Mouse (Mus musculus): ENCODE results near the gene Bbs4.
"Not testable (repeated sequence)": the region's sequence is repeated elsewhere in the genome, so short reads cannot be mapped to it uniquely, and the experiment has no call there.

Gene Bbs4

GRCm38 (mm10) chr9:59353253-59353639 is at the start of gene Bbs4:
Gene Bbs4 (minus strand): TSS chr9:59353508.
- peak; percentile 95 for DNase-seq (ENCODE audit: extremely low read depth, insufficient read length, low spot score)

GRCm38 (mm10) chr9:59389086-59389485 is 35.8 kb upstream of the Bbs4 start:
- no peak for DNase-seq (ENCODE audit: extremely low read depth, insufficient read length, low spot score)

GRCm38 (mm10) chr9:59388311-59388710 is 35.0 kb upstream of the Bbs4 start:
- no peak for DNase-seq (ENCODE audit: extremely low read depth, insufficient read length, low spot score)

- no peak for DNase-seq (ENCODE audit: extremely low read depth, insufficient read length, low spot score)
Measured at GRCm38 (mm10) chr9:59387461-59387860, 34.2 kb upstream of the Bbs4 start.

- no peak for DNase-seq (ENCODE audit: extremely low read depth, insufficient read length, low spot score)
Measured at GRCm38 (mm10) chr9:59375626-59376025, 22.3 kb upstream of the Bbs4 start.

- no peak for DNase-seq (ENCODE audit: extremely low read depth, insufficient read length, low spot score)
Measured at GRCm38 (mm10) chr9:59369646-59370045, 16.3 kb upstream of the Bbs4 start.

- peak; percentile 20 for DNase-seq (ENCODE audit: extremely low read depth, insufficient read length, low spot score)
Measured at GRCm38 (mm10) chr9:59369220-59369619, 15.9 kb upstream of the Bbs4 start.

- DNase-seq (ENCODE audit: extremely low read depth, insufficient read length, low spot score): not testable (repeated sequence)
Measured at GRCm38 (mm10) chr9:59360487-59360886, 7.2 kb upstream of the Bbs4 start.

- DNase-seq (ENCODE audit: extremely low read depth, insufficient read length, low spot score): not testable (repeated sequence)
Measured at GRCm38 (mm10) chr9:59358041-59358440, 4.7 kb upstream of the Bbs4 start.

- no peak for DNase-seq (ENCODE audit: extremely low read depth, insufficient read length, low spot score)
Measured at GRCm38 (mm10) chr9:59352586-59353252, 589 bp downstream of the Bbs4 start.

GRCm38 (mm10) chr9:59346176-59346575 is 7.1 kb downstream of the Bbs4 start:
- no peak for DNase-seq (ENCODE audit: extremely low read depth, insufficient read length, low spot score)

GRCm38 (mm10) chr9:59340002-59340401 is 13.3 kb downstream of the Bbs4 start:
- peak; percentile 36 for DNase-seq (ENCODE audit: extremely low read depth, insufficient read length, low spot score)

- DNase-seq (ENCODE audit: extremely low read depth, insufficient read length, low spot score): no peak
Measured at GRCm38 (mm10) chr9:59339107-59339506, 14.2 kb downstream of the Bbs4 start.

- no peak for DNase-seq (ENCODE audit: extremely low read depth, insufficient read length, low spot score)
Measured at GRCm38 (mm10) chr9:59338411-59338810, 14.9 kb downstream of the Bbs4 start.

- DNase-seq (ENCODE audit: extremely low read depth, insufficient read length, low spot score): no peak
Measured at GRCm38 (mm10) chr9:59337889-59338288, 15.4 kb downstream of the Bbs4 start.

- no peak for DNase-seq (ENCODE audit: extremely low read depth, insufficient read length, low spot score)
Measured at GRCm38 (mm10) chr9:59336539-59336938, 16.8 kb downstream of the Bbs4 start.

- no peak for DNase-seq (ENCODE audit: extremely low read depth, insufficient read length, low spot score)
Measured at GRCm38 (mm10) chr9:59330055-59330454, 23.3 kb downstream of the Bbs4 start.

- no peak for DNase-seq (ENCODE audit: extremely low read depth, insufficient read length, low spot score)
Measured at GRCm38 (mm10) chr9:59324351-59324750, 29.0 kb downstream of the Bbs4 start.

GRCm38 (mm10) chr9:59316206-59316605 is 37.1 kb downstream of the Bbs4 start:
- no peak for DNase-seq (ENCODE audit: extremely low read depth, insufficient read length, low spot score)

- DNase-seq (ENCODE audit: extremely low read depth, insufficient read length, low spot score): peak; percentile 60
Measured at GRCm38 (mm10) chr9:59311284-59311670, 42.0 kb downstream of the Bbs4 start.

GRCm38 (mm10) chr9:59310582-59311283 is 42.6 kb downstream of the Bbs4 start:
- no peak for DNase-seq (ENCODE audit: extremely low read depth, insufficient read length, low spot score)

GRCm38 (mm10) chr9:59307890-59308289 is 45.4 kb downstream of the Bbs4 start:
- no peak for DNase-seq (ENCODE audit: extremely low read depth, insufficient read length, low spot score)
